Mouse (Mus musculus): Measurements from ENCODE around the gene Slc44a1.

The Slc44a1 gene

GRCm38 (mm10) chr4:53440010-53440815, at the start of gene Slc44a1:
Gene Slc44a1, plus strand, starts transcription at chr4:53440413.
- peak; percentile 47 for DNase-seq (ENCODE audit: low spot score)

GRCm38 (mm10) chr4:53395002-53395401, 45.2 kb upstream of the Slc44a1 start:
- no peak for DNase-seq (ENCODE audit: low spot score)

- no peak for DNase-seq (ENCODE audit: low spot score)
These were observed 43.5 kb upstream of the Slc44a1 start for GRCm38 (mm10) chr4:53396623-53397192.

- DNase-seq (ENCODE audit: low spot score), result no peak
These were observed 42.7 kb upstream of the Slc44a1 start for GRCm38 (mm10) chr4:53397280-53398117.

- DNase-seq (ENCODE audit: low spot score), result no peak
These were observed 41.7 kb upstream of the Slc44a1 start for GRCm38 (mm10) chr4:53398561-53398960.

GRCm38 (mm10) chr4:53399428-53399827, 40.8 kb upstream of the Slc44a1 start:
- no peak for DNase-seq (ENCODE audit: low spot score)

- no peak for DNase-seq (ENCODE audit: low spot score)
These were observed 36.8 kb upstream of the Slc44a1 start for GRCm38 (mm10) chr4:53403386-53403785.

GRCm38 (mm10) chr4:53404431-53404925, 35.7 kb upstream of the Slc44a1 start:
- no peak for DNase-seq (ENCODE audit: low spot score)

- no peak for DNase-seq (ENCODE audit: low spot score)
These were observed 33.3 kb upstream of the Slc44a1 start for GRCm38 (mm10) chr4:53406866-53407265.

- no peak for DNase-seq (ENCODE audit: low spot score)
These were observed 31.4 kb upstream of the Slc44a1 start for GRCm38 (mm10) chr4:53408821-53409220.

GRCm38 (mm10) chr4:53409526-53410085, 30.6 kb upstream of the Slc44a1 start:
- DNase-seq (ENCODE audit: low spot score), result no peak

GRCm38 (mm10) chr4:53410752-53411151, 29.5 kb upstream of the Slc44a1 start:
- DNase-seq (ENCODE audit: low spot score), result no peak

- DNase-seq (ENCODE audit: low spot score), result no peak
These were observed 28.0 kb upstream of the Slc44a1 start for GRCm38 (mm10) chr4:53411958-53412870.

- no peak for DNase-seq (ENCODE audit: low spot score)
These were observed 27.2 kb upstream of the Slc44a1 start for GRCm38 (mm10) chr4:53412991-53413390.

- DNase-seq (ENCODE audit: low spot score), result no peak
These were observed 26.0 kb upstream of the Slc44a1 start for GRCm38 (mm10) chr4:53414031-53414797.

- no peak for DNase-seq (ENCODE audit: low spot score)
These were observed 24.2 kb upstream of the Slc44a1 start for GRCm38 (mm10) chr4:53415873-53416637.

- DNase-seq (ENCODE audit: low spot score), result no peak
These were observed 23.3 kb upstream of the Slc44a1 start for GRCm38 (mm10) chr4:53416928-53417327.

- no peak for DNase-seq (ENCODE audit: low spot score)
These were observed 17.4 kb upstream of the Slc44a1 start for GRCm38 (mm10) chr4:53422799-53423198.

GRCm38 (mm10) chr4:53427120-53427519, 13.1 kb upstream of the Slc44a1 start:
- DNase-seq (ENCODE audit: low spot score), result no peak

- DNase-seq (ENCODE audit: low spot score), result no peak
These were observed 9.7 kb upstream of the Slc44a1 start for GRCm38 (mm10) chr4:53430522-53430921.
